Mouse (Mus musculus): Measurements from ENCODE around the gene Vdr.

The Vdr gene

GRCm38 (mm10) chr15:97920306-97920705, 9.9 kb upstream of the Vdr start:
- in situ Hi-C loops (cut with MboI, MseI), result no loop called here

GRCm38 (mm10) chr15:97919217-97919616, 8.8 kb upstream of the Vdr start:
- in situ Hi-C loops (cut with MboI, MseI), result no loop called here

GRCm38 (mm10) chr15:97917994-97918393, 7.6 kb upstream of the Vdr start:
- in situ Hi-C loops (cut with MboI, MseI), result no loop called here

- in situ Hi-C loops (cut with MboI, MseI), result no loop called here
Measured at GRCm38 (mm10) chr15:97914331-97914747, 3.9 kb upstream of the Vdr start.

- in situ Hi-C loops (cut with MboI, MseI), result no loop called here
Measured at GRCm38 (mm10) chr15:97907801-97908751, 2.4 kb downstream of the Vdr start.

- in situ Hi-C loops (cut with MboI, MseI), result no loop called here
Measured at GRCm38 (mm10) chr15:97907202-97907601, 3.2 kb downstream of the Vdr start.

GRCm38 (mm10) chr15:97905281-97905680, 5.1 kb downstream of the Vdr start:
- in situ Hi-C loops (cut with MboI, MseI), result no loop called here

GRCm38 (mm10) chr15:97904339-97904991, 6.0 kb downstream of the Vdr start:
- in situ Hi-C loops (cut with MboI, MseI), result no loop called here

GRCm38 (mm10) chr15:97903261-97904009, 7.0 kb downstream of the Vdr start:
- in situ Hi-C loops (cut with MboI, MseI), result no loop called here

- in situ Hi-C loops (cut with MboI, MseI), result no loop called here
Measured at GRCm38 (mm10) chr15:97900991-97901390, 9.4 kb downstream of the Vdr start.

GRCm38 (mm10) chr15:97900336-97900912, 10.0 kb downstream of the Vdr start:
- in situ Hi-C loops (cut with MboI, MseI), result no loop called here

GRCm38 (mm10) chr15:97899714-97900113, 10.7 kb downstream of the Vdr start:
- in situ Hi-C loops (cut with MboI, MseI), result no loop called here

GRCm38 (mm10) chr15:97898791-97899190, 11.6 kb downstream of the Vdr start:
- in situ Hi-C loops (cut with MboI, MseI), result no loop called here

GRCm38 (mm10) chr15:97896861-97897654, 13.4 kb downstream of the Vdr start:
- in situ Hi-C loops (cut with MboI, MseI), result no loop called here

GRCm38 (mm10) chr15:97896347-97896746, 14.1 kb downstream of the Vdr start:
- in situ Hi-C loops (cut with MboI, MseI), result no loop called here

- in situ Hi-C loops (cut with MboI, MseI), result no loop called here
Measured at GRCm38 (mm10) chr15:97895847-97896246, 14.6 kb downstream of the Vdr start.

GRCm38 (mm10) chr15:97892506-97892905, 17.9 kb downstream of the Vdr start:
- in situ Hi-C loops (cut with MboI, MseI), result no loop called here

GRCm38 (mm10) chr15:97890450-97890849, 20.0 kb downstream of the Vdr start:
- in situ Hi-C loops (cut with MboI, MseI), result no loop called here

GRCm38 (mm10) chr15:97890017-97890416, 20.4 kb downstream of the Vdr start:
- in situ Hi-C loops (cut with MboI, MseI), result no loop called here

GRCm38 (mm10) chr15:97887541-97888016, 22.9 kb downstream of the Vdr start:
- in situ Hi-C loops (cut with MboI, MseI), result no loop called here

- in situ Hi-C loops (cut with MboI, MseI), result no loop called here
Measured at GRCm38 (mm10) chr15:97881423-97881822, 29.0 kb downstream of the Vdr start.

Measured in regulatory T cell (primary cell).